Mouse (Mus musculus) small intestine, adult 2 months (tissue): ENCODE results near the gene Bend6. TPM values are rescaled to one million over a fixed set of nuclear protein-coding genes. Genes with fewer than 3 reads are reported as not detected.

Source experiments
- H3K27ac ChIP-seq: fragments of 200-500 bp; 2 replicates; pipeline ENCODE4 v1.5.1; 2012; ENCODE audit warnings: low read depth, low read length, control low read depth, inconsistent platforms; ENCODE audit not compliant: insufficient read depth
- H3K27me3 ChIP-seq: fragments of 200-500 bp; 2 replicates; pipeline ENCODE4 v1.6.1; 2012; ENCODE audit warnings: mild to moderate bottlenecking, moderate library complexity, low read length, inconsistent platforms; ENCODE audit not compliant: control insufficient read depth, insufficient read depth
- H3K36me3 ChIP-seq: fragments of 200-500 bp; 2 replicates; pipeline ENCODE4 v1.6.1; 2012; ENCODE audit warnings: mild to moderate bottlenecking, low read length, control low read depth, inconsistent platforms; ENCODE audit not compliant: control insufficient read depth, insufficient read depth
- H3K4me1 ChIP-seq: fragments of 200-500 bp; 2 replicates; pipeline ENCODE4 v1.6.1; 2012; ENCODE audit warnings: low read length, inconsistent platforms, mixed read lengths; ENCODE audit not compliant: control insufficient read depth, insufficient read depth, insufficient read length
- H3K4me3 ChIP-seq: fragments of 200-500 bp; 2 replicates; pipeline ENCODE4 v1.5.1; 2012; ENCODE audit warnings: low read depth, mild to moderate bottlenecking, control low read depth, inconsistent platforms, low read length, moderate library complexity
- CTCF ChIP-seq: fragments of 200-500 bp; IDR thresholded peaks from 2 replicates; pipeline ENCODE4 v1.5.1; 2012; ENCODE audit warnings: low read depth, mild to moderate bottlenecking, control low read depth, inconsistent platforms, low read length, moderate library complexity, mixed read lengths; ENCODE audit not compliant: insufficient replicate concordance, insufficient read length; ENCODE audit errors: extremely low read depth
- POLR2A ChIP-seq: fragments of 200-500 bp; IDR thresholded peaks from 2 replicates; pipeline ENCODE4 v1.6.1; 2012; ENCODE audit warnings: low read depth, mild to moderate bottlenecking, control low read depth, inconsistent platforms, low read length, moderate library complexity
- WGBS: fragments of 180-500 bp; shearing (Covaris S2); methylation state at CpG from one replicate; pipeline ENCODE4 v1.1.7; 2018; 5-methylcytosine and 5-hydroxymethylcytosine counted together
- polyA plus RNA-seq: library from polyadenylated mRNA; depleted of rRNA; stranded (reverse); fragments of >200 nt; gene quantifications from 2 replicates; pipeline ENCODE4 v1.2.3, GENCODE M21; 2012; rRNA removed

The Bend6 gene
- polyA plus RNA-seq, result 0.08 and 0.14 TPM in 2 replicates

DNA sequence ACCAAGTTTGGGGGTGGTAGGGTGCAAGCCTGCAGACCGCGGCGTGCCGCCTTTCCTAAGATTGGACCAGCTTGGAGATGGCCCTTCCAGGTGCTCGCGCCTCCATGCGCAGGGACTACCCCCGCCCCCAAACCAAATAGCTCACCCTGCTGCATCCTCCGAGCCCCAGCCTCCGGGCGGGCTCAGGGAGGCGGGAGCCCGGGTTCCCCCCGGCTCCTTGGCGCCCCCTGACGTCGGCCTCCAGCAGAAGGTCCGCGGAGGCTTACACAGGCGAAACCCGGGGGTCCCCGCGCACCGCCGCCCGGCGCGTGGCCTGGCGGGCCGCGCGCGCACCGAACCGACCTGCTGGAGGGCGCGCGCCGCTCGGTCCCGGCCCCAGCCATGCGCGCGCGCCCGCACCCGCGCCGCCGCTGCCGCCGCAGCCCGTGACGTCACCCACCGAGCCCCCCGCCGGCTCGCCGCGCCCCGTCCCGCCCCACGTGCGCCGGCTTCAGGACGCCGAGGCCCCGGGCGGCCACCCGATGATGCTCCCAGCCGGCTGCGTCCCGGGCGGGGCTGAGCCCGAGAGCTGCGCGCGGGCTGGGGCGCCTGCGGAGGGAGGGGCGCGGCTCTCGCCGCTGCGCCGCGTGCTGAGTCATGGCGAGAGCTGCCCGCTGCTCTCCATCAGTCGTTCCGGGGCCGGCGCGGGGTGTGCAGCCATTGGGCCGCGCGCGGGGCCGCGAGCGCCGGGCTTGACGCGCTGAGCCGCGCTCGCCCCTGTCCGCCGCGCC, at the start of gene Bend6:
TSS of gene Bend6 (minus strand) at position 396 of the 770 bp plus-strand sequence.
- no peak within 1 kb of the TSS for H3K27ac ChIP-seq
- no peaks in the 10 kb centered on the region for H3K36me3 ChIP-seq
- H3K4me1 ChIP-seq, result 0 out of 2 replicates have a peak, but pooled peaks cover 3% of the 10 kb centered on the region
- peak within 1 kb of the TSS; percentile 60 for H3K4me3 ChIP-seq
- H3K27me3 ChIP-seq, result peaks cover 18% of the 10 kb centered on the region
- whole genome bisulfite sequencing, result 3% methylated on average over 91 of the region's 110 CpGs
- TF ChIP-seq POLR2A, result no peak
- TF ChIP-seq CTCF, result no peak

- Histone ChIP-seq H3K4me1 (no peaks in the 10 kb centered on the region), H3K27me3 (no peaks in the 10 kb centered on the region), H3K36me3 (no peaks in the 10 kb centered on the region), H3K4me3 (no peak overlapping the region), H3K27ac (no peak overlapping the region)
- WGBS, result 88% methylated on average over 6 of the region's 6 CpGs
- TF ChIP-seq POLR2A (no peak), CTCF (no peak)
Observed at GRCm38 (mm10) chr1:33955626-33956025, 48.0 kb upstream of the Bend6 start.

DNA sequence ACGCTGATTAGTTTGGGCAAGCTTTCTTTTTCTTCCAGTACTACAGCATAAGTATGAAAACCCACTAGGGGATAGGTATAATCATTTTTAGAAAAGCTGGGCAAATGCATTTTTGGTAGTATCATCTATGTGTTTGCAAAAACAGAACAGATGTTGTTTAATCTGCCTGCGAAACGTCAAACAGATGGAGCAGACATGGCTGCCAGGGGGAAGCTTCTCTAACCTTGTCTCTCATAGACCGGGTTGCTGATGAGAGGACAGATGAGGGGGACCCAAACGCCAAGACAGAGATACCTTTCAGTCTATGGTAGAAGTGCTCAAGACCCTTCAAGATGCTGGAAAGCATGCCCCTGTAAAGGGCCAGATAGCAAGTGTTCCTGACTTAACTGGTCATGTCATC, 40.9 kb upstream of the Bend6 start:
- WGBS, result 85% methylated on average over 5 of the region's 5 CpGs
- Histone ChIP-seq H3K36me3 (no peaks in the 10 kb centered on the region), H3K4me3 (no peak overlapping the region), H3K27me3 (no peaks in the 10 kb centered on the region), H3K27ac (no peak overlapping the region), H3K4me1 (peaks cover 2% of the 10 kb centered on the region; the same call in 1 of the 2 replicates)
- TF ChIP-seq POLR2A (no peak), CTCF (no peak)

GRCm38 (mm10) chr1:33947838-33948237, 40.2 kb upstream of the Bend6 start:
- TF ChIP-seq POLR2A (no peak), CTCF (no peak)
- H3K36me3 ChIP-seq, result no peaks in the 10 kb centered on the region
- H3K4me3 ChIP-seq, result no peak overlapping the region
- no peaks in the 10 kb centered on the region for H3K27me3 ChIP-seq
- H3K4me1 ChIP-seq, result peaks cover 2% of the 10 kb centered on the region; the same call in 1 of the 2 replicates
- 74% methylated on average over 6 of the region's 6 CpGs for WGBS
- no peak overlapping the region for H3K27ac ChIP-seq

DNA sequence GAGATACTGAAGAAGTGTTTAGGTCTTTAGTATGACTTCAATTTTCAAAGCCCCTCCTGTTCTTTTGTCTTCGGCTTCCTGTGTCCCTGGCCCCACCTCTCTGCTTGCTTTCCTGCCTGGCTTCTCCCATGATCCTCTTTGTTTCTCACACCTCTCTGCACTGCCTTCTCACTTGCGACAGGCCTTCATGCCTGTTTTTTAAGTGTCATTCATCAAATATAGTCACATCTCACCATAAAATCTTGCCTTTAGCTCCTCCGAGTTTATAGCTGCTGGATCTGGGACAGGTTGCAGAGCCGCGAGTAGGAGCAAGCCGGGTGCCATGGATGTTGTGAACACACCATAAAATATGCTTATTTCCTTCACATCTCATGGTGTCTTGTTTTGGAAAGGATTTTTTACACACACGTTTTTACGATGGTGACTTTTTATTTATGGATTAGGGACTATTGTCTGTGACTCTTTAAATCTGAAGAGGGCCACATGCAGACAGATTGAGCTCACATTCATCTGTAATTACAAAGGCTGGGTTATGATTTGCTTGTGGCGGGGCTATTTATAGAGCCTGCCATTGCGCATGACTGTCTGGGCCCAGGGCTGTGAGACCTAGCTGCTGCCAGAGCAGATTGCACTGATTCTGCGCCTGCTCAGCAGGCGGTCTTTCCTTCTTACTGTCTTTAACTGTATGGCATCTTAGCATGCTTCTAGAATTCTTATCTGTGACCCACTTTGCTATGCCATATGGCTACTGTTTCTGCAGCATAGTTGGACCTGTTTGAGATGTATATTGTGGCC, 39.2 kb upstream of the Bend6 start:
- Histone ChIP-seq H3K4me3 (no peak overlapping the region), H3K27ac (no peak overlapping the region), H3K27me3 (no peaks in the 10 kb centered on the region), H3K36me3 (no peaks in the 10 kb centered on the region), H3K4me1 (peaks cover 2% of the 10 kb centered on the region; the same call in 1 of the 2 replicates)
- WGBS, result 79% methylated on average over 12 of the region's 12 CpGs
- TF ChIP-seq CTCF, result no peak
- TF ChIP-seq POLR2A, result no peak

DNA sequence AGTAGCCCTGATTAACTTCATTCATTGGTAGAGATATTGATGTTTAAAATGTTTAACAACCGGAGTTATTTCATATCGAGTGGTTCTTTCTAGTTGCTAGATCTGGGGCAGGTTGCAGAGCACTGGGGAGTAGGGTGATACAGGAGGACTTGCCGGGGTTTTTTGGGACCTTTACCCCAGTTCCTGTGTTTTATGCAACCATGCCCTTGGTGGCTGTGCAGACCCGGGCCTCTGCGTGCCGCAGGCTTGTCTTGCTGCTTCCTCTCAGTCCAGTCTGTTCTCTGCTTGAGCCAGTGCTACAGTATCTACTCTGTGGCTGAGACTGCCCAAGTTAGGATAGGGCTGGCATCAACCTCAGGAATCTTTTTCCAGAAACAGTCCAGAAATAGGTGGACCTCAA, 38.1 kb upstream of the Bend6 start:
- TF ChIP-seq POLR2A (no peak), CTCF (no peak)
- no peak overlapping the region for H3K4me3 ChIP-seq
- WGBS, result 79% methylated on average over 6 of the region's 6 CpGs
- H3K27me3 ChIP-seq, result no peaks in the 10 kb centered on the region
- H3K36me3 ChIP-seq, result no peaks in the 10 kb centered on the region
- H3K27ac ChIP-seq, result no peak overlapping the region
- H3K4me1 ChIP-seq, result peaks cover 2% of the 10 kb centered on the region; the same call in 1 of the 2 replicates

GRCm38 (mm10) chr1:33944977-33945750, 37.5 kb upstream of the Bend6 start:
- Histone ChIP-seq H3K4me3 (no peak overlapping the region), H3K27ac (no peak overlapping the region), H3K36me3 (no peaks in the 10 kb centered on the region), H3K4me1 (peaks cover 2% of the 10 kb centered on the region; the same call in 1 of the 2 replicates), H3K27me3 (no peaks in the 10 kb centered on the region)
- no peak for TF ChIP-seq POLR2A
- TF ChIP-seq CTCF, result no peak
- WGBS, result 37% methylated on average over 17 of the region's 17 CpGs
